Mouse (Mus musculus) heart, embryonic 14.5 days (tissue): ENCODE data around the gene Sox5. TPM values are rescaled to one million over a fixed set of nuclear protein-coding genes. Genes with fewer than 3 reads are reported as not detected.

Experiments
- ATAC-seq: fragments of 200-750 bp; cut with Nextera tagmentation; 2 replicates; pipeline ENCODE4 v1.8.0; 2017; ENCODE audit warnings: low read depth, moderate TSS enrichment; ENCODE audit not compliant: insufficient number of reproducible peaks, insufficient read depth, low FRiP score
- H3K27ac ChIP-seq, 2 experiments: fragments of 200-500 bp in 1 of 2; fragments of 300-500 bp in 1 of 2; sonication (generic) in 1 of 2; replicated peaks in 1 of 2; 2 replicates each; pipeline ENCODE4 v1.5.1; 2012 to 2014; ENCODE audit warnings: low read depth in 2 of 2, low read length in 2 of 2, control low read depth in 1 of 2, mild to moderate bottlenecking in 1 of 2, mixed read lengths in 1 of 2; ENCODE audit not compliant: control insufficient read depth in 1 of 2, insufficient read depth in 1 of 2
- H3K27me3 ChIP-seq: fragments of 300-500 bp; sonication (generic); 2 replicates; pipeline ENCODE4 v1.6.1; 2014; ENCODE audit warnings: mild to moderate bottlenecking, low read length, control low read depth; ENCODE audit not compliant: control insufficient read depth, insufficient read depth
- H3K36me3 ChIP-seq: fragments of 300-500 bp; sonication (generic); 2 replicates; pipeline ENCODE4 v1.6.1; 2014; ENCODE audit warnings: mild to moderate bottlenecking, control low read depth, low read length, mixed read lengths; ENCODE audit not compliant: control insufficient read depth, insufficient read depth
- H3K4me1 ChIP-seq, 2 experiments: fragments of 200-500 bp in 1 of 2; fragments of 300-500 bp in 1 of 2; sonication (generic) in 1 of 2; 2 replicates each; pipeline ENCODE4 v1.6.1; 2012 to 2014; ENCODE audit warnings: low read length in 2 of 2, control low read depth in 1 of 2, mixed read lengths in 1 of 2; ENCODE audit not compliant: control insufficient read depth in 2 of 2, insufficient read depth in 2 of 2
- H3K4me2 ChIP-seq: fragments of 300-500 bp; sonication (generic); 2 replicates; pipeline ENCODE4 v1.6.1; 2014; ENCODE audit warnings: mild to moderate bottlenecking, low read length
- H3K4me3 ChIP-seq, 2 experiments: fragments of 200-500 bp in 1 of 2; fragments of 300-500 bp in 1 of 2; sonication (generic) in 1 of 2; 2 replicates each; pipeline ENCODE4 v1.5.1; 2012 to 2014; ENCODE audit warnings: low read length in 2 of 2, mild to moderate bottlenecking in 2 of 2, control low read depth in 1 of 2, low read depth in 1 of 2, moderate library complexity in 1 of 2; ENCODE audit not compliant: control insufficient read depth in 1 of 2, insufficient read depth in 1 of 2
- H3K9ac ChIP-seq: fragments of 300-500 bp; sonication (generic); 2 replicates; pipeline ENCODE4 v1.6.1; 2014; ENCODE audit warnings: mild to moderate bottlenecking, low read length
- H3K9me3 ChIP-seq: fragments of 300-500 bp; sonication (generic); 2 replicates; pipeline ENCODE4 v1.6.1; 2016; ENCODE audit warnings: low read length, control low read depth; ENCODE audit not compliant: control insufficient read depth
- WGBS: fragments of 180-500 bp; shearing (Covaris S2); extraction: QIAGEN DNeasy Blood & Tissue Kit; methylation state at CpG from one replicate; pipeline ENCODE4 v1.1.7; 2014; 5-methylcytosine and 5-hydroxymethylcytosine counted together
- polyA plus RNA-seq: library from polyadenylated mRNA; unstranded; fragments of >200 nt; fragmentation: Nextera tagmentation; extraction: Ambion mirVana; gene quantifications from 2 replicates; pipeline ENCODE4 v1.2.1, GENCODE M21; 2014

The Sox5 gene
- polyA plus RNA-seq, 1 experiment from 2014 or later, result 10.6 TPM

GRCm38 (mm10) chr6:144361267-144362038 is 420.3 kb downstream of the Sox5 start:
- H3K4me1 ChIP-seq, result peaks cover 6 to 12% of the 10 kb centered on the region in 2 experiments
- H3K27me3 ChIP-seq, result no peaks in the 10 kb centered on the region
- H3K9ac ChIP-seq, result peak overlapping the region; percentile 38; the same call in 1 of the 2 replicates
- H3K27ac ChIP-seq, result peak overlapping the region; percentile 36 to 64; a peak in 2 of 4 replicates
- 11% methylated on average over 5 of the region's 5 CpGs for WGBS
- no peaks in the 10 kb centered on the region for H3K36me3 ChIP-seq
- no peak overlapping the region for H3K4me3 ChIP-seq
- no peak for ATAC-seq
- no peaks in the 10 kb centered on the region for H3K9me3 ChIP-seq
- H3K4me2 ChIP-seq, result peak overlapping the region; percentile 40

- Histone ChIP-seq H3K27ac (no peak overlapping the region), H3K4me3 (no peak overlapping the region), H3K36me3 (no peaks in the 10 kb centered on the region), H3K4me2 (no peak overlapping the region), H3K9me3 (no peaks in the 10 kb centered on the region), H3K9ac (no peak overlapping the region), H3K4me1 (peaks cover 6 to 12% of the 10 kb centered on the region in 2 experiments), H3K27me3 (no peaks in the 10 kb centered on the region)
- no peak for ATAC-seq
- WGBS, result 69% methylated on average over 4 of the region's 4 CpGs
These were observed 424.7 kb downstream of the Sox5 start for GRCm38 (mm10) chr6:144357081-144357480.

GRCm38 (mm10) chr6:144351049-144351448 is 430.7 kb downstream of the Sox5 start:
- Histone ChIP-seq H3K27ac (no peak overlapping the region), H3K9ac (no peak overlapping the region), H3K36me3 (no peaks in the 10 kb centered on the region), H3K4me3 (no peak overlapping the region), H3K4me1 (no peaks in the 10 kb centered on the region), H3K4me2 (no peak overlapping the region), H3K9me3 (no peaks in the 10 kb centered on the region), H3K27me3 (no peaks in the 10 kb centered on the region)
- WGBS, result 83% methylated on average over 6 of the region's 6 CpGs
- no peak for ATAC-seq

- Histone ChIP-seq H3K36me3 (no peaks in the 10 kb centered on the region), H3K27ac (no peak overlapping the region), H3K4me1 (no peaks in the 10 kb centered on the region; a peak in 1 of 4 replicates), H3K4me2 (peak overlapping the region; percentile 13; the same call in 1 of the 2 replicates), H3K4me3 (no peak overlapping the region), H3K27me3 (no peaks in the 10 kb centered on the region), H3K9ac (no peak overlapping the region), H3K9me3 (peaks cover 4% of the 10 kb centered on the region; the same call in 1 of the 2 replicates)
- 41% methylated on average over 11 of the region's 11 CpGs for WGBS
- no peak for ATAC-seq
These were observed 438.4 kb downstream of the Sox5 start for GRCm38 (mm10) chr6:144343338-144343737.

GRCm38 (mm10) chr6:144339554-144339953 is 442.2 kb downstream of the Sox5 start:
- Histone ChIP-seq H3K4me2 (no peak overlapping the region), H3K4me1 (peaks cover 0 to 2% of the 10 kb centered on the region in 2 experiments; a peak in 2 of 4 replicates), H3K9me3 (peaks cover 4% of the 10 kb centered on the region; the same call in 1 of the 2 replicates), H3K27me3 (0 out of 2 replicates have a peak, but pooled peaks cover 4% of the 10 kb centered on the region), H3K36me3 (no peaks in the 10 kb centered on the region), H3K9ac (no peak overlapping the region), H3K27ac (no peak overlapping the region), H3K4me3 (no peak overlapping the region)
- ATAC-seq, result no peak
- 90% methylated on average over 3 of the region's 3 CpGs for WGBS

GRCm38 (mm10) chr6:144339006-144339405 is 442.8 kb downstream of the Sox5 start:
- H3K27me3 ChIP-seq, result 0 out of 2 replicates have a peak, but pooled peaks cover 4% of the 10 kb centered on the region
- WGBS, result 69% methylated on average over 13 of the region's 13 CpGs
- no peak overlapping the region for H3K9ac ChIP-seq
- no peak overlapping the region for H3K27ac ChIP-seq
- H3K4me3 ChIP-seq, result no peak overlapping the region
- H3K4me2 ChIP-seq, result no peak overlapping the region
- H3K36me3 ChIP-seq, result no peaks in the 10 kb centered on the region
- H3K4me1 ChIP-seq, result peaks cover 0 to 2% of the 10 kb centered on the region in 2 experiments; a peak in 2 of 4 replicates
- H3K9me3 ChIP-seq, result peaks cover 4% of the 10 kb centered on the region; the same call in 1 of the 2 replicates
- ATAC-seq, result no peak

- H3K4me2 ChIP-seq, result no peak overlapping the region
- H3K4me1 ChIP-seq, result peaks cover 0 to 2% of the 10 kb centered on the region in 2 experiments; a peak in 2 of 4 replicates
- no peak for ATAC-seq
- WGBS, result 85% methylated on average over 4 of the region's 4 CpGs
- H3K9me3 ChIP-seq, result peaks cover 4% of the 10 kb centered on the region; the same call in 1 of the 2 replicates
- H3K27ac ChIP-seq, result no peak overlapping the region
- no peaks in the 10 kb centered on the region for H3K36me3 ChIP-seq
- H3K9ac ChIP-seq, result no peak overlapping the region
- H3K27me3 ChIP-seq, result 0 out of 2 replicates have a peak, but pooled peaks cover 4% of the 10 kb centered on the region
- no peak overlapping the region for H3K4me3 ChIP-seq
These were observed 443.6 kb downstream of the Sox5 start for GRCm38 (mm10) chr6:144338221-144338620.
